Mouse (Mus musculus): ENCODE measurements around the gene Fbxw5. TPM values are rescaled to one million over a fixed set of nuclear protein-coding genes. Genes with fewer than 3 reads are reported as not detected.

Fbxw5 gene
- total and polyA plus RNA-seq, 3 experiments: 29.2 to 65.6 TPM; not detected in 1

DNA sequence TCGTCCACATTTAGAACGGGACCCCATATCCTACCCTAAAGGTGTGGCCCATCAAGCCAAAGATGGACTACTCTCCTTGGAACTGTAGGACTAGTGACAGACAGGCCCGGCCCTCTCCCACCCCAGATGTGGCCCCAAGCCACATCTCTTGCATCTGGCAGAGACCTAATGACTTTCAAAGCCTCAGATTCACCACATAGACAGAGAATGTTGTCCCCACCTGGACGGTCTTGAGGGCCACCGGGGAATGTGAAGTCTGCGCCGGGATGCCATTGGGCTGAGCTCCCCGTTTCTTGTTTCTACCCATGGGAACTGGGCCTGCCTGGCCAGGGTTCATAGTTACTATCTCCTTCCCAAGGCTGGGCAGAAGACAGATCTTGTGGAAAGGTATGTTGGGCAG lies 23.0 kb upstream of the Fbxw5 start:
- H3K9me3 ChIP-seq (replicated peaks; ENCODE audit: insufficient read depth, low read length): no peaks in the 10 kb centered on the region
- TF ChIP-seq TCF12 (IDR thresholded peaks at IDR 0.05; ENCODE audit: low read depth, low read length) (no peak), NELFE (IDR thresholded peaks at IDR 0.05; ENCODE audit: low read depth, low read length) (no peak), POLR2AphosphoS5 (IDR thresholded peaks at IDR 0.05; ENCODE audit: borderline replicate concordance, low read depth, low read length) (no peak), E2F4 (IDR thresholded peaks at IDR 0.05; ENCODE audit: borderline replicate concordance, low read depth, low read length) (no peak), CHD1 (IDR thresholded peaks at IDR 0.05; ENCODE audit: low read depth, low read length) (no peak), SIN3A (IDR thresholded peaks at IDR 0.05; ENCODE audit: low read length) (no peak), ELF1 (IDR thresholded peaks at IDR 0.05; ENCODE audit: low read depth, low read length) (no peak), SMC3 (IDR thresholded peaks at IDR 0.05; ENCODE audit: low read depth, low read length) (no peak), ZMIZ1 (IDR thresholded peaks at IDR 0.05; ENCODE audit: low read depth, low read length) (no peak), RAD21 (IDR thresholded peaks at IDR 0.05; ENCODE audit: low read depth, low read length) (no peak)
- no peaks in the 10 kb centered on the region for H3K36me3 ChIP-seq (ENCODE audit: control insufficient read depth in 1 of 2, insufficient read depth in 2 of 2, low read length in 2 of 2)
- DNase-seq (ENCODE audit: low read depth, low spot score): no peak
- no peak overlapping the region for H3K27ac ChIP-seq (ENCODE audit: control insufficient read depth, low read depth, low read length)
- no peaks in the 10 kb centered on the region for H3K79me2 ChIP-seq (ENCODE audit: control insufficient read depth, insufficient read depth, low read length, poor library complexity)
- no peak overlapping the region for H3K9ac ChIP-seq (ENCODE audit: control insufficient read depth, low read depth, low read length, poor library complexity, severe bottlenecking)
- no peak overlapping the region for H3K4me3 ChIP-seq (ENCODE audit: control insufficient read depth in 1 of 2, insufficient read depth in 1 of 2, low read depth in 2 of 2, low read length in 2 of 2)
- no peaks in the 10 kb centered on the region for H3K27me3 ChIP-seq (ENCODE audit: control insufficient read depth in 1 of 2, insufficient read depth in 2 of 2, low read length in 2 of 2)
- no peaks in the 10 kb centered on the region for H3K4me1 ChIP-seq (ENCODE audit: control insufficient read depth in 1 of 2, insufficient read depth in 2 of 2, low read length in 2 of 2)

DNA sequence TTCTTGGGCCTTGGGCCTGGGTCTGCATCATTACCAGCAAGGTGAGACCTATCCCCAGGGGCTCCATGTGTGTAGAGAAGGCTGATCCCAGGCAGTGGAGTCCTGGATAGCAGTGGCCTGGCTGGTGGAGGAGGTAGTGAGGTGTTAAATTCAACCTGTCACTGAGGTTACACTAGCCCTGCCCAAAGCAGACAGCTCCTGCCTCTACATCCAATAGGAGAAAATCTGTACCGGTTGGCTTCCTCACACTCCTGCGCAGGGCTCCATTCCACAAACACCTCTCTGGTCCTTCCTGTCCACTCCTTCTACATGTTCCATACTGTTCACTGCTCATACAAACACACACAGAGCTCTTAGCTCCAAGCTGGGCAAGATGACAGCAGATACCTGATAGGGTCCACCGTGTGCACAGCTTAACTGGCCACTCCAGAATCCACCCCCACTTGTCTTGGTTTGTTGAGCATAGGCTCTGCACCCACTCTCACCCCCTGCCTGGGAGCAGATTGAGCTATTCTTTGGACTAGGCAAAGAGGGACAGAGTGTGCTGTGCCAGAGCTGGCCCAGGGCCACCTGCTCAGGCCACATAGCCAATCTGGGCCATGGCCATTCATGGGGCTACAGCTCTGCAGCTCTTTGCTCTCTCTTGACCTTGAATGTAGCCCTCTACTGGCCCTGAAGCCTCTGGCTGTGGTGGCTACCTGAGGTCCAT lies 22.4 kb upstream of the Fbxw5 start:
- H3K9me3 ChIP-seq (replicated peaks; ENCODE audit: insufficient read depth, low read length): no peaks in the 10 kb centered on the region
- H3K36me3 ChIP-seq (ENCODE audit: control insufficient read depth in 1 of 2, insufficient read depth in 2 of 2, low read length in 2 of 2): no peaks in the 10 kb centered on the region
- TF ChIP-seq MXI1 (IDR thresholded peaks at IDR 0.05; ENCODE audit: low read depth, low read length) (no peak), MEF2A (IDR thresholded peaks at IDR 0.05; ENCODE audit: extremely low read depth, insufficient replicate concordance, low read depth, low read length, poor library complexity, severe bottlenecking) (no peak), RCOR1 (IDR thresholded peaks at IDR 0.05; ENCODE audit: low read depth, low read length) (no peak), ETS1 (IDR thresholded peaks at IDR 0.05; ENCODE audit: low read depth, low read length) (no peak), ZC3H11A (IDR thresholded peaks at IDR 0.05; ENCODE audit: low read depth, low read length) (no peak), USF1 (IDR thresholded peaks at IDR 0.05; ENCODE audit: low read depth, low read length) (no peak), RAD21 (IDR thresholded peaks at IDR 0.05; ENCODE audit: low read depth, low read length) (no peak), CHD2 (IDR thresholded peaks at IDR 0.05; ENCODE audit: low read length) (no peak), UBTF (IDR thresholded peaks at IDR 0.05; ENCODE audit: borderline replicate concordance, insufficient read depth, low read depth, low read length) (no peak), KAT2A (conservative IDR thresholded peaks at IDR 0.05; ENCODE audit: low read depth, low read length) (no peak), MAZ (IDR thresholded peaks at IDR 0.05; ENCODE audit: low read depth, low read length) (no peak), SMC3 (IDR thresholded peaks at IDR 0.05; ENCODE audit: low read depth, low read length) (no peak), GATA1 (IDR thresholded peaks at IDR 0.05; ENCODE audit: low read depth, low read length) (no peak), TAL1 (IDR thresholded peaks at IDR 0.05; ENCODE audit: low read length) (no peak), CTCF (IDR thresholded peaks at IDR 0.05 in 2 of 3, conservative IDR thresholded peaks at IDR 0.05 in 1 of 3; ENCODE audit: control insufficient read depth in 1 of 3, insufficient read depth in 1 of 3, low read depth in 2 of 3, low read length in 3 of 3, poor library complexity in 1 of 3, severe bottlenecking in 1 of 3) (no peak), MYB (IDR thresholded peaks at IDR 0.05; ENCODE audit: low read depth, low read length) (no peak), GABPA (IDR thresholded peaks at IDR 0.05; ENCODE audit: low read depth, low read length) (no peak), POLR2A (IDR thresholded peaks at IDR 0.05; ENCODE audit: control insufficient read depth in 1 of 2, insufficient read depth in 1 of 2, low read depth in 1 of 2, low read length in 2 of 2, poor library complexity in 1 of 2) (no peak), CHD1 (IDR thresholded peaks at IDR 0.05; ENCODE audit: low read depth, low read length) (no peak), E2F4 (IDR thresholded peaks at IDR 0.05; ENCODE audit: borderline replicate concordance, low read depth, low read length) (no peak)
- no peak overlapping the region for H3K4me3 ChIP-seq (ENCODE audit: control insufficient read depth in 1 of 2, insufficient read depth in 1 of 2, low read depth in 2 of 2, low read length in 2 of 2)
- no peaks in the 10 kb centered on the region for H3K79me2 ChIP-seq (ENCODE audit: control insufficient read depth, insufficient read depth, low read length, poor library complexity)
- no peaks in the 10 kb centered on the region for H3K4me1 ChIP-seq (ENCODE audit: control insufficient read depth in 1 of 2, insufficient read depth in 2 of 2, low read length in 2 of 2)
- no peak for DNase-seq (ENCODE audit: low read depth, low spot score)
- no peak overlapping the region for H3K27ac ChIP-seq (ENCODE audit: control insufficient read depth, low read depth, low read length)
- H3K9ac ChIP-seq (ENCODE audit: control insufficient read depth, low read depth, low read length, poor library complexity, severe bottlenecking): no peak overlapping the region
- no peaks in the 10 kb centered on the region for H3K27me3 ChIP-seq (ENCODE audit: control insufficient read depth in 1 of 2, insufficient read depth in 2 of 2, low read length in 2 of 2)
